Mouse (Mus musculus): ENCODE results near the gene Tcp11l2. TPM values are rescaled to one million over a fixed set of nuclear protein-coding genes. Genes with fewer than 3 reads are reported as not detected.

Gene Tcp11l2
- polyA plus RNA-seq, 1 experiment from 2014 or later: 5.1 TPM

DNA sequence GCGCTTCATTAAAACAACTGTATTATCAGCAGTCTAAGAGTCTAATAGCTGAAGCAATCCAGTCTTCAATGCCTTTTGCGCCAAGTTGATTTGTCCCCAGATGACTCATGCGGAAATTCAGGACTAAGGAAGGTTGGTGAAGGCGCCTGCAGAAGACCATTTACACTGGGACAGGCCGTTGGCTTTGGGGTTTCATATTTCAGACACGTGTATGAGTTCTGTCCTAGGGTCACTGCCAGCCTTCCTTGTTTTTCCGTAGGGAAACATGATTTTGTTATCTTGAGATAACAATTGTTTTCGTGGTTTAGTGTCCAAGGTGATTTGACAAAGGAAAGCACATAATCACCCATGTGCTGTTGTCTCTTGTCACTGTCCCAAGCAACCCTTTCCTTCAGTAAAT is 4.8 kb downstream of the Tcp11l2 start:
- H3K4me1 ChIP-seq (replicated peaks; ENCODE audit: control insufficient read depth, insufficient read depth, low read length): peaks cover 4% of the 10 kb centered on the region; the same call in 1 of the 2 replicates
- no peak overlapping the region for H3K4me3 ChIP-seq (ENCODE audit: low read depth, low read length)
- no peak overlapping the region for H3K4me2 ChIP-seq (ENCODE audit: low read depth, low read length, severe bottlenecking)
- no peaks in the 10 kb centered on the region for H3K36me3 ChIP-seq (ENCODE audit: control insufficient read depth, insufficient read depth, low read length)
- no peaks in the 10 kb centered on the region for H3K27me3 ChIP-seq (ENCODE audit: control insufficient read depth, insufficient read depth, low read length)
- H3K27ac ChIP-seq (ENCODE audit: low read depth, low read length): no peak overlapping the region
- no peaks in the 10 kb centered on the region for H3K9me3 ChIP-seq (ENCODE audit: control insufficient read depth, low read length)
- WGBS: 81% methylated on average over 8 of the region's 8 CpGs
- DNase-seq (ENCODE audit: low spot score) (peak; percentile 29), ATAC-seq (replicated peaks; ENCODE audit: low FRiP score) (no peak)
- no peak overlapping the region for H3K9ac ChIP-seq (ENCODE audit: low read length)

DNA sequence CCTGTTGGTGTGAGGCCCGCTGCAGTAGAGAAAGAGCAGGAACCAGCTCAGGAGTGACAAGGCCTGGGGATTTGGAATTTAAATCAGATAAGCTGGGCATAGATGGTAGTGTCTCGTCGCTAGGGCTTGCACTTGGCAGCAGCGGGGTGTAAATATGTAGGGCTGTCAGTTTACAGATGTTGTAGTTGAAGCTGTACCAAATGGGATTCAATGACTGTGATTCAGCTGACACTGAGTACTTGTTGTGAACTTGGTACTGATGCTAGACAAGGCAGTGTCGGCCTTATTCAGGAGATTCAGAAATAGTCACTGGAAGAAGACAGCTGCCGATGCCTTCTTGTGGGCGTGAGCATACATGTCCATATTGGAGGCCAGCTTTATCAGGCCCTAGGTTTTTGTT is 5.8 kb downstream of the Tcp11l2 start:
- Histone ChIP-seq H3K4me1 (replicated peaks; ENCODE audit: control insufficient read depth, insufficient read depth, low read length) (peaks cover 4% of the 10 kb centered on the region; the same call in 1 of the 2 replicates), H3K36me3 (ENCODE audit: control insufficient read depth, insufficient read depth, low read length) (no peaks in the 10 kb centered on the region), H3K4me3 (ENCODE audit: low read depth, low read length) (no peak overlapping the region), H3K27me3 (ENCODE audit: control insufficient read depth, insufficient read depth, low read length) (no peaks in the 10 kb centered on the region), H3K9me3 (ENCODE audit: control insufficient read depth, low read length) (no peaks in the 10 kb centered on the region), H3K9ac (ENCODE audit: low read length) (no peak overlapping the region), H3K4me2 (ENCODE audit: low read depth, low read length, severe bottlenecking) (no peak overlapping the region), H3K27ac (ENCODE audit: low read depth, low read length) (no peak overlapping the region)
- DNase-seq (ENCODE audit: low spot score) (peak; percentile 24), ATAC-seq (replicated peaks; ENCODE audit: low FRiP score) (no peak)
- WGBS: 90% methylated on average over 7 of the region's 7 CpGs

DNA sequence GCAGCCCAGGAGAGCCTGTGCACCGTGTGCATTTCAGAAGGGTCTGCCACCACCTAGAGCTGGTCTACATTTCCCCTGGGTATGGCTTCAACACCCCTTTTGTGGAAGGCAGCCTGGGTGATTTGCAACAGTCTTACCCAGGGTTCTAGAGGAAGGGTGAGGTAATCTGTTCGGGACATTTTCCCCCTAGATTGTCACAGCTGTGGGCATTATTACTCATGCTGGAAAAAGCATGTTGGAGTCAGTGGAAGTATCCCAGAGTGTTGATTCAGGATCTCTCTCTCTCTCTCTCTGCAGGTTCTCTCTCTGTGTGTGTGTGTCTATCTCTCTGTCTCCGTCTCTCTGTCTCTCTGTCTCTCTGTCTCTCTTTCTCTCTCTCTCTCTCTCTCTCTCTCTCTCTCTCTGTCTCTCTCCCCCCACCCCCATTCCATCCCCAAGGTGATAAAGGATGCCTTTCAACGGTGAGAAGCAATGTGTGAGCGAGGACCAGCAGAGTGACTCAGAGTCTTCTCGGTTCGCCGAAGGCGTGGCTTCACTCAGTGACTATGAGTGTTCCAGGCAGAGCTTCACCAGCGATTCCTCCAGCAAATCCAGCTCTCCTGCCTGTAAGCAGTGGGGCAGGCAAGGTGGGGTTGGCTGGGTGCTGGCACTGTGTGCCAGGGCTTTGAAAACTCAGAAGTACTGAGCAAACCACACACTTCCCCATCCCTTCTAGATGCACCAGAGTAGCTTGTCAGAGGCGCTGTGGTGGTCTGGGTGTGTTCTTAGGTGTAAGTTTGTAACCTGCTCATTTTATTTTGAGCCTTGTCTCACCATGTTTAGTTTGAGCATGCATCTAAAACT is 8.2 kb downstream of the Tcp11l2 start:
- no peak for ATAC-seq (replicated peaks; ENCODE audit: low FRiP score)
- H3K27me3 ChIP-seq (ENCODE audit: control insufficient read depth, insufficient read depth, low read length): no peaks in the 10 kb centered on the region
- H3K4me2 ChIP-seq (ENCODE audit: low read depth, low read length, severe bottlenecking): no peak overlapping the region
- H3K36me3 ChIP-seq (ENCODE audit: control insufficient read depth, insufficient read depth, low read length): no peaks in the 10 kb centered on the region
- no peak overlapping the region for H3K27ac ChIP-seq (ENCODE audit: low read depth, low read length)
- no peak for DNase-seq (ENCODE audit: low spot score)
- H3K9ac ChIP-seq (ENCODE audit: low read length): no peak overlapping the region
- H3K9me3 ChIP-seq (ENCODE audit: control insufficient read depth, low read length): no peaks in the 10 kb centered on the region
- 80% methylated on average over 11 of the region's 11 CpGs for WGBS
- no peak overlapping the region for H3K4me3 ChIP-seq (ENCODE audit: low read depth, low read length)
- H3K4me1 ChIP-seq (replicated peaks; ENCODE audit: control insufficient read depth, insufficient read depth, low read length): no peaks in the 10 kb centered on the region

DNA sequence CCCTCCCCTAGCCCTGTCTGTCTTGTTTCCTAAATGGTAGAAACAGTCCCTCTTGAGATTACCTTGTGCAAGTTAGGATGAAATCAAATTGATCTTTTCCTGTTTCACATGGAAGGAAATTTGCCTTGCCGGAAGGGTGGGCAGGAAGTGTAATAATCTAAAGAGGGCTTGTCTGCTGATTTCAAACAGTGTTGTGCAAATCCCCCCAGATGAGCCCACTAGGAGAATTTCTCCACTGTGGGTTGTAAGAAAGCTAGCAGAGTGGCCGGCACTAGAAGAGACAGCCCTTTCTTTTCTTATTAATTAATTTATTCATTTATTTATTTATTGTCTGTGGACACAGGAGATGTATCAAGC is 8.8 kb downstream of the Tcp11l2 start:
- 85% methylated on average over 2 of the region's 2 CpGs for WGBS
- H3K27me3 ChIP-seq (ENCODE audit: control insufficient read depth, insufficient read depth, low read length): no peaks in the 10 kb centered on the region
- H3K4me1 ChIP-seq (replicated peaks; ENCODE audit: control insufficient read depth, insufficient read depth, low read length): no peaks in the 10 kb centered on the region
- no peaks in the 10 kb centered on the region for H3K9me3 ChIP-seq (ENCODE audit: control insufficient read depth, low read length)
- H3K9ac ChIP-seq (ENCODE audit: low read length): no peak overlapping the region
- no peak for ATAC-seq (replicated peaks; ENCODE audit: low FRiP score)
- no peak overlapping the region for H3K4me3 ChIP-seq (ENCODE audit: low read depth, low read length)
- no peak for DNase-seq (ENCODE audit: low spot score)
- no peak overlapping the region for H3K4me2 ChIP-seq (ENCODE audit: low read depth, low read length, severe bottlenecking)
- no peak overlapping the region for H3K27ac ChIP-seq (ENCODE audit: low read depth, low read length)
- no peaks in the 10 kb centered on the region for H3K36me3 ChIP-seq (ENCODE audit: control insufficient read depth, insufficient read depth, low read length)

DNA sequence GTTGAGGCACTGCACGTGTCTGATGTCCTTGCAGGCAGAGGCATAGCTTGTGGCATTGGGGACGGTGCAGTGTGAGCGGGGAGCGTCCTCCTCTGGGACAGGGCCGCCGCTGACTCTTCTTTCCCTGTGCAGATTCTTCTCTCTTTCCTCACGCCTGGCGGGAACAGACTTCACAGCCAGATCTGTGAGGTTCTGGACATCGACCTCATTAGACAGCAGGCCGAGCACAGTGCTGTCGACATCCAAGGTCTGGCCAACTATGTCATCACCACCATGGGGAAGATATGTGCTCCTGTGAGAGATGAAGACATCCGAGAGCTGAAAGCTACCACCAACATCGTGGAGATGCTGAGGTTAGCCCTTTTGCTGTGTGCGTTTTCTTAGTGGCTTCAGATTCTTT is 14.5 kb downstream of the Tcp11l2 start:
- 82% methylated on average over 14 of the region's 14 CpGs for WGBS

DNA sequence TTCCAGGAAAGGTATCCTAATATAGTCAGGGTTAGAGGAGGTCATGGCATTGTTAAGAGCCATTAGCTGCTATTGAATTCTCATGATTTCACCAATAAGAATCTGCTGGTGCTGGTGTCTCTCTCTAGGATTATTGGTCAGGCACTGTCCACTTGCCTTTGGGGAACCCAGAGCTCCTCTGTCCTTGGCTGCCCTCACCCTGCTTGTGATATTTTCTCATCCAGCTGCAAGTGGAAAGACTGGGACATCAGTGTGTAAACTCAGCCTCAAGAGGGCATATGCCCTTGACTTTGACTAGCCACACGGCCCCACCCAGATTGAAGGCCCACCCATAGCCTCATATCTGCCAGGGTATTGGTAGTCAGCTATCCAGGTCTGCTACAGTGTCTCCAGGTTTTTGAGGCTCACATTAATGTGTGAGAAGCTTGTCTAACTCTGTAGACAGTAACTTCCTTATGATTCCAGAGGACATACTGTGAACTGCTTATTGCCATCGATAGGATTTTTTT is 15.3 kb downstream of the Tcp11l2 start:
- DNase-seq (ENCODE audit: low spot score) (no peak), ATAC-seq (replicated peaks; ENCODE audit: low FRiP score) (no peak)
- Histone ChIP-seq H3K27me3 (ENCODE audit: control insufficient read depth, insufficient read depth, low read length) (no peaks in the 10 kb centered on the region), H3K4me1 (replicated peaks; ENCODE audit: control insufficient read depth, insufficient read depth, low read length) (no peaks in the 10 kb centered on the region), H3K9me3 (ENCODE audit: control insufficient read depth, low read length) (no peaks in the 10 kb centered on the region), H3K9ac (ENCODE audit: low read length) (no peak overlapping the region), H3K4me3 (ENCODE audit: low read depth, low read length) (no peak overlapping the region), H3K4me2 (ENCODE audit: low read depth, low read length, severe bottlenecking) (no peak overlapping the region), H3K36me3 (ENCODE audit: control insufficient read depth, insufficient read depth, low read length) (no peaks in the 10 kb centered on the region), H3K27ac (ENCODE audit: low read depth, low read length) (no peak overlapping the region)
- 91% methylated on average over 2 of the region's 2 CpGs for WGBS

More for the DNA sequence above, 14.5 kb downstream of the Tcp11l2 start:
- no peaks in the 10 kb centered on the region for H3K9me3 ChIP-seq (ENCODE audit: control insufficient read depth, low read length)
- H3K9ac ChIP-seq (ENCODE audit: low read length): no peak overlapping the region
- ATAC-seq (replicated peaks; ENCODE audit: low FRiP score) (no peak), DNase-seq (ENCODE audit: low spot score) (no peak)
- H3K4me3 ChIP-seq (ENCODE audit: low read depth, low read length): no peak overlapping the region
- H3K27ac ChIP-seq (ENCODE audit: low read depth, low read length): no peak overlapping the region
- H3K36me3 ChIP-seq (ENCODE audit: control insufficient read depth, insufficient read depth, low read length): no peaks in the 10 kb centered on the region
- no peaks in the 10 kb centered on the region for H3K27me3 ChIP-seq (ENCODE audit: control insufficient read depth, insufficient read depth, low read length)
- H3K4me1 ChIP-seq (replicated peaks; ENCODE audit: control insufficient read depth, insufficient read depth, low read length): no peaks in the 10 kb centered on the region
- no peak overlapping the region for H3K4me2 ChIP-seq (ENCODE audit: low read depth, low read length, severe bottlenecking)

DNA sequence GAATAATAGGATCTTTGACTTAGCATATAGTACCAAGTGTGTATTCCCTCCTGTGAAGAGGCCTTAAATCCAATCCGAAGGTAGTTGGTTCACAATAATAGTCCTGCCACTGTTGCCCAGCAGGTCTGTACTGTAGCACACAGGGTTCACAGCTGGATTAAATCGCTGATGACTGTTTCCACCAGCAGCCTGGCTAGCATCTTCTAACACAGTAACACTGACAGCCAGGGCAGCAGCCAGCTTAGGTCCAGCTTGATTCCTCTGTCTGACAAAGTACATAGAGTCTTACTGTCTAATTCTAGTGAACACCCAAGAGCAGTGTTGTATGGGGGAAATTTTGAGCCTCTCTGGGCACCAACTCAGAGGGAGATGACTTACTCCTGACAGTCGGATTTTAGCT is 16.3 kb downstream of the Tcp11l2 start:
- Histone ChIP-seq H3K4me1 (replicated peaks; ENCODE audit: control insufficient read depth, insufficient read depth, low read length) (no peaks in the 10 kb centered on the region), H3K4me2 (ENCODE audit: low read depth, low read length, severe bottlenecking) (no peak overlapping the region), H3K9me3 (ENCODE audit: control insufficient read depth, low read length) (no peaks in the 10 kb centered on the region), H3K9ac (ENCODE audit: low read length) (no peak overlapping the region), H3K4me3 (ENCODE audit: low read depth, low read length) (no peak overlapping the region), H3K27ac (ENCODE audit: low read depth, low read length) (no peak overlapping the region), H3K27me3 (ENCODE audit: control insufficient read depth, insufficient read depth, low read length) (no peaks in the 10 kb centered on the region), H3K36me3 (ENCODE audit: control insufficient read depth, insufficient read depth, low read length) (no peaks in the 10 kb centered on the region)
- ATAC-seq (replicated peaks; ENCODE audit: low FRiP score) (no peak), DNase-seq (ENCODE audit: low spot score) (no peak)
- 57% methylated on average over 3 of the region's 3 CpGs for WGBS

DNA sequence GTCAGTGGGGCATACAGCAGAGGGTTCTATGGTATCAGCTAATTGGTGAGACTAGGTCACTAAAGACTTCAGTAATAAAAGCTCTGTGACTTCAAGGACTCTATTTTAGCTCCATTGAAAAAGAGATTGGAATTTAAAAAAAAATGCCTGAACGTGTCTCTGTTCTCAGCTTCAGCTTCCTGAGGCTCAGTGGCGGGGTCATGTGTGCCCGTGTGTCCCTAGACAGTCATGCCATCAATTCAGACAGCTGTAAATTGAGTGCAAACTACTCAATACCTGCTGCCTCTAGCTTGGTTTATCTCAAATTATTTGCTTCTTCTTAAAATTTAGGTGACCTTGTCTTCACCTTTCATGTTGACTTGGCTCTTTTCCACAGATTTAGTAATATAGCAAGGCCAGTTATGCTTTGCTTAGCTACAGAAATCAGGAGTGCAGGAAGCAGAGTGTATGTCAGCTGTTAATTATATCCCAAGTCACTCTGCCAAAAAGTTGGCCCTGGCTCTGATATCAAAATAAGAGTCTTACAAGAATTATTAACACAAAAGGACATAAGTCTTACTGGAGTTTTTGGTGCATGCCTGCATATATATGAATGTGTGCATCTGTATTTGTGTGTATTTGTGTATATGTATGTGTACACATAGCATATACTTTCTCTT is 20.8 kb downstream of the Tcp11l2 start:
- Histone ChIP-seq H3K9me3 (ENCODE audit: control insufficient read depth, low read length) (no peaks in the 10 kb centered on the region), H3K36me3 (ENCODE audit: control insufficient read depth, insufficient read depth, low read length) (no peaks in the 10 kb centered on the region), H3K27ac (ENCODE audit: low read depth, low read length) (no peak overlapping the region), H3K4me1 (replicated peaks; ENCODE audit: control insufficient read depth, insufficient read depth, low read length) (no peaks in the 10 kb centered on the region), H3K4me3 (ENCODE audit: low read depth, low read length) (no peak overlapping the region), H3K9ac (ENCODE audit: low read length) (no peak overlapping the region), H3K4me2 (ENCODE audit: low read depth, low read length, severe bottlenecking) (no peak overlapping the region), H3K27me3 (ENCODE audit: control insufficient read depth, insufficient read depth, low read length) (no peaks in the 10 kb centered on the region)
- ATAC-seq (replicated peaks; ENCODE audit: low FRiP score) (no peak), DNase-seq (ENCODE audit: low spot score) (no peak)
- 76% methylated on average over 3 of the region's 3 CpGs for WGBS
